Mouse (Mus musculus) bone marrow macrophage, adult 2 months (primary cell): ENCODE results near the gene Wnt10a.

Experiments
- CTCF ChIP-seq: IDR thresholded peaks from 2 replicates; pipeline ENCODE4 v1.5.1; 2012; ENCODE audit warnings: low read depth, mild to moderate bottlenecking, low read length, moderate library complexity
- POLR2A ChIP-seq: IDR thresholded peaks from 2 replicates; pipeline ENCODE4 v1.6.1; 2012; ENCODE audit warnings: mild to moderate bottlenecking, low read depth, low read length, borderline replicate concordance

GRCm38 (mm10) chr1:74805340-74805835, 14.1 kb downstream of the Wnt10a start:
- TF ChIP-seq CTCF (no peak), POLR2A (no peak)
